Mouse (Mus musculus): Measurements from ENCODE around the gene Klf16. TPM values are rescaled to one million over a fixed set of nuclear protein-coding genes. Genes with fewer than 3 reads are reported as not detected.

Gene Klf16
- polyA plus RNA-seq, 1 experiment: 125 TPM

DNA sequence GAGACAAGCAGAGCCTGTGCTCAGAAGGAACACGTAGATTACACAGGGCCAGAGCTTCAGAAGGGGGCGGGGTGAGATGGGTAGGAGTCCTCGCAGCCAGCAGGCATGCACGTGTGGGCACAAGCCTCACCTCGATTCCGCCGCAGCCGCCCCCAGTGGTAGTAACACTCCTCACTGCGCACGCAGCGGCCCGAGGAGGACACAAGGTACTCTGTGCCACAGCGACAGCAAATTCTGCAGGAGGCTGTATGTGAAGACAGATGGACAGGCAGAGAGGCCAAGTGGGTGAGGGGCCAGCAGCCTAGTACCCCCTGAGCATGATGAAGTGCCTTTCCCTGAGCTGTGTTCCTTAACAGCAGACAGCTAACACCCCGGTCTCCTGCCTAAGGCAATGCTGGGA is 33.2 kb downstream of the Klf16 start:
- TF ChIP-seq GATA1 (IDR thresholded peaks at IDR 0.05; ENCODE audit: low read length): no peak

GRCm38 (mm10) chr10:80539493-80539892 is 37.6 kb downstream of the Klf16 start:
- no peak for TF ChIP-seq GATA1 (IDR thresholded peaks at IDR 0.05; ENCODE audit: low read length)

DNA sequence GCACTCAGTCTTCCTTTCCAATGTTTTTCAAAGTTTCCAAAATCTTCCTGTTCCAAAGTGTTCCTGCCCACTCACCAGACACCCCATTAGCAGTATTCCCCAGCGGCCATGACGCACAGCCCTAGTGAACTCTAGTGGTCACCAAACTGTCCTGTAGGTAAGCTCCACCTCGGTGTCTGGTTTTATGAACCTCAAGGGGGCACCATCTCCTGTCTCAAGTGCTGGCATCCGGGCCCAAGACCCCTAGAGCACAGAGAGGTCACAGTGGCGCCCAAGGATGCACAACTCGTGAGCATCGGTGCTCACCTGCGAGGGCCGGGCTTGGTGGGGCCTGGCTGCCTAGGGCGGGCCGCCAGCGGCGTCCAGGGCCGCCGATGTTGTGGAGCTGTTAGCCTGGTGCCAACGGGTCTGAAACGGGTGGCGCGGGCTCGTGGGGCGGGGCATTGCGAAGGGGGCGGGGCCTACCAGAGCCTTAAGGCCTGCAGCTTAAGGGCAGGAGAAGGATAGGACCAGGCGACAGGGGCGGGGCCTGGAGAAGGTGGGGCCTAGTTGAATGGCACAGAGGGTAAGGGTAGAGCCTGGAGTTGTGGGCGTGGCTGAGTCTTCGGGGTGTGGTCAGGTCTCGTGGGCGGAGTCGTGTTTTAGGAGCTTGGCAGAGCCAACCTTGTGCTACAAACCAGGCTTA is 38.3 kb downstream of the Klf16 start, which contains the start of gene Atp8b3:
TSS of gene Atp8b3 (minus strand) at position 415 of the 685 bp plus-strand sequence.
- TF ChIP-seq GATA1 (IDR thresholded peaks at IDR 0.05; ENCODE audit: low read length): no peak

GRCm38 (mm10) chr10:80538180-80538579 is 38.9 kb downstream of the Klf16 start:
- TF ChIP-seq GATA1 (IDR thresholded peaks at IDR 0.05; ENCODE audit: low read length): no peak

GRCm38 (mm10) chr10:80535711-80536110 is 41.4 kb downstream of the Klf16 start:
- no peak for TF ChIP-seq GATA1 (IDR thresholded peaks at IDR 0.05; ENCODE audit: low read length)

GRCm38 (mm10) chr10:80535071-80535470 is 42.0 kb downstream of the Klf16 start:
- no peak for TF ChIP-seq GATA1 (IDR thresholded peaks at IDR 0.05; ENCODE audit: low read length)

GRCm38 (mm10) chr10:80533704-80534103 is 43.4 kb downstream of the Klf16 start:
- TF ChIP-seq GATA1 (IDR thresholded peaks at IDR 0.05; ENCODE audit: low read length): no peak

GRCm38 (mm10) chr10:80532783-80533182 is 44.3 kb downstream of the Klf16 start:
- TF ChIP-seq GATA1 (IDR thresholded peaks at IDR 0.05; ENCODE audit: low read length): no peak

- TF ChIP-seq GATA1 (IDR thresholded peaks at IDR 0.05; ENCODE audit: low read length): no peak
Measured at GRCm38 (mm10) chr10:80526172-80526571, 50.9 kb downstream of the Klf16 start.

DNA sequence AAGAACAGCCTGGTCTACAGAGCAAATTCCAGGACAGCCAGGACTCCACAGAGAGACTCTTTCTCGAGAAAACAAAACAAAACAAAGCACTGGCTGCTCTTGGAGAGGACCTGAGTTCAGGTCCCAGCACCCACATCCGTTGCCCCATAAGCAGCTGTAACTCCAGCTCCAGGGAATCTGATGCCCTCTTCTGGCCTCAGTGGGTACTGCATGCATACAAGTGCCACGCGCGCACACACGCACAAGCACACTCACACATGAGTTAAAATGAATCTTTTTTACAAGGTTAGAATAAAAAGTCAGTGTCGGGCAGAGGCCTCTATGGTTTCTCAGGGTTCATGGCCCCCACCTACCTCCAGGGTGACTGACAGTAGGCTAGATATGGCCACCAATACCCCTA is 53.8 kb downstream of the Klf16 start:
- TF ChIP-seq GATA1 (IDR thresholded peaks at IDR 0.05; ENCODE audit: low read length): no peak

- no peak for TF ChIP-seq GATA1 (IDR thresholded peaks at IDR 0.05; ENCODE audit: low read length)
Measured at GRCm38 (mm10) chr10:80519287-80519686, 57.8 kb downstream of the Klf16 start.

Other genes with a start within 250 kb of the Klf16 start
- gene Pcsk4, start 247.8 kb downstream of the Klf16 start, polyA plus RNA-seq (2012): 3.5 and 4.3 TPM in 2 replicates
- 28.5 and 36.0 TPM in 2 replicates for gene Reep6, start 247.4 kb downstream of the Klf16 start, polyA plus RNA-seq (2012)
- 30.2 and 32.7 TPM in 2 replicates for gene Adamtsl5, start 228.9 kb downstream of the Klf16 start, polyA plus RNA-seq (2012)
- gene Plk5, start 220.9 kb downstream of the Klf16 start, polyA plus RNA-seq (2012): not detected in 2 replicates
- gene Mex3d, start 189.7 kb downstream of the Klf16 start, polyA plus RNA-seq (2012): 44.6 and 53.8 TPM in 2 replicates
- gene Mbd3, start 177.8 kb downstream of the Klf16 start, polyA plus RNA-seq (2012): 289 and 306 TPM in 2 replicates
- 1,888 and 2,895 TPM in 2 replicates for gene Uqcr11, start 170.5 kb downstream of the Klf16 start, polyA plus RNA-seq (2012)
- 960 and 1,205 TPM in 2 replicates for gene Tcf3, start 143.7 kb downstream of the Klf16 start, polyA plus RNA-seq (2012)
- gene Onecut3, start 82.5 kb downstream of the Klf16 start, polyA plus RNA-seq (2012): not detected in 2 replicates
- gene Atp8b3, start 38.2 kb downstream of the Klf16 start, polyA plus RNA-seq (2012): 0.03 TPM in 2 replicates
- 181 and 226 TPM in 2 replicates for gene Rexo1, start 15.8 kb downstream of the Klf16 start, polyA plus RNA-seq (2012)
- gene Abhd17a, start 13.0 kb upstream of the Klf16 start, polyA plus RNA-seq (2012): 591 and 822 TPM in 2 replicates
- gene Scamp4, start 25.6 kb upstream of the Klf16 start, polyA plus RNA-seq (2012): 68.3 and 79.9 TPM in 2 replicates
- gene Adat3, start 25.6 kb upstream of the Klf16 start, polyA plus RNA-seq (2012): 24.6 and 31.6 TPM in 2 replicates
- gene Gm49322, start 28.7 kb upstream of the Klf16 start, polyA plus RNA-seq (2012): 2.0 and 3.1 TPM in 2 replicates
- 480 and 522 TPM in 2 replicates for gene Csnk1g2, start 45.5 kb upstream of the Klf16 start, polyA plus RNA-seq (2012)
- 103 and 127 TPM in 2 replicates for gene Btbd2, start 79.8 kb upstream of the Klf16 start, polyA plus RNA-seq (2012)
- 410 and 459 TPM in 2 replicates for gene Mknk2, start 100.8 kb upstream of the Klf16 start, polyA plus RNA-seq (2012)
- 30.7 and 34.7 TPM in 2 replicates for gene Mob3a, start 124.7 kb upstream of the Klf16 start, polyA plus RNA-seq (2012)
- 8.3 and 10.8 TPM in 2 replicates for gene Izumo4, start 124.9 kb upstream of the Klf16 start, polyA plus RNA-seq (2012)
- 37.8 and 38.4 TPM in 2 replicates for gene Ap3d1, start 164.9 kb upstream of the Klf16 start, polyA plus RNA-seq (2012)
- 127 and 130 TPM in 2 replicates for gene Dot1l, start 177.9 kb upstream of the Klf16 start, polyA plus RNA-seq (2012)
- gene Sf3a2, start 220.9 kb upstream of the Klf16 start, polyA plus RNA-seq (2012): 777 and 944 TPM in 2 replicates
- 234 and 304 TPM in 2 replicates for gene Plekhj1, start 221.3 kb upstream of the Klf16 start, polyA plus RNA-seq (2012)
- gene Amh, start 227.9 kb upstream of the Klf16 start, polyA plus RNA-seq (2012): 2.3 TPM in 2 replicates
- 0.11 TPM in 1 of 2 replicates, not detected in the other for gene Jsrp1, start 236.2 kb upstream of the Klf16 start, polyA plus RNA-seq (2012)
- gene Oaz1, start 249.3 kb upstream of the Klf16 start, polyA plus RNA-seq (2012): 1,739 and 1,884 TPM in 2 replicates